Mouse (Mus musculus) B cell, adult 2 months (primary cell): ENCODE data around the gene Slc35a2.
A peak's percentile ranks its signal among the peaks of the same experiment; 100 is the strongest.

Experiments
- DNase-seq, 2 experiments: peaks; one replicate each; pipeline ENCODE4 v3.0.0; 2022

The Slc35a2 gene

GRCm38 (mm10) chrX:7883841-7884567 is at the start of gene Slc35a2:
Gene Slc35a2, plus strand, starts transcription at chrX:7884028.
- peak; percentile 76 to 77 for DNase-seq

- DNase-seq = no peak
Measured at GRCm38 (mm10) chrX:7837146-7837545, 46.7 kb upstream of the Slc35a2 start.

- DNase-seq = no peak
Measured at GRCm38 (mm10) chrX:7840842-7841162, 43.0 kb upstream of the Slc35a2 start.

- DNase-seq = peak; percentile 93 to 95
Measured at GRCm38 (mm10) chrX:7841163-7842162, 42.4 kb upstream of the Slc35a2 start, which contains the start of gene Otud5. Gene Otud5, plus strand, starts transcription at chrX:7841364.

GRCm38 (mm10) chrX:7842318-7842717 is 41.5 kb upstream of the Slc35a2 start:
- peak in 1 of 2 experiments; percentile 33 for DNase-seq

- no peak for DNase-seq
Measured at GRCm38 (mm10) chrX:7847845-7848244, 36.0 kb upstream of the Slc35a2 start.

- peak; percentile 64 to 67 for DNase-seq
Measured at GRCm38 (mm10) chrX:7854578-7854977, 29.2 kb upstream of the Slc35a2 start.

- no peak for DNase-seq
Measured at GRCm38 (mm10) chrX:7859191-7859753, 24.6 kb upstream of the Slc35a2 start.

- DNase-seq = no peak
Measured at GRCm38 (mm10) chrX:7863181-7863580, 20.6 kb upstream of the Slc35a2 start.

- peak; percentile 31 to 35 for DNase-seq
Measured at GRCm38 (mm10) chrX:7864551-7864950, 19.3 kb upstream of the Slc35a2 start.

- DNase-seq = peak; percentile 29 to 32
Measured at GRCm38 (mm10) chrX:7865343-7865742, 18.5 kb upstream of the Slc35a2 start.

GRCm38 (mm10) chrX:7865786-7866185 is 18.0 kb upstream of the Slc35a2 start:
- no peak for DNase-seq

GRCm38 (mm10) chrX:7867141-7867540 is 16.7 kb upstream of the Slc35a2 start:
- no peak for DNase-seq

- no peak for DNase-seq
Measured at GRCm38 (mm10) chrX:7868506-7868905, 15.3 kb upstream of the Slc35a2 start.

GRCm38 (mm10) chrX:7869826-7870225 is 14.0 kb upstream of the Slc35a2 start:
- no peak for DNase-seq

- peak; percentile 86 to 88 for DNase-seq
Measured at GRCm38 (mm10) chrX:7878007-7878419, 5.8 kb upstream of the Slc35a2 start, which contains the start of gene Pim2. Gene Pim2, plus strand, starts transcription at chrX:7878262.

- DNase-seq = peak; percentile 27 to 30
Measured at GRCm38 (mm10) chrX:7878495-7878894, 5.3 kb upstream of the Slc35a2 start.

GRCm38 (mm10) chrX:7879819-7880218 is 4.0 kb upstream of the Slc35a2 start:
- DNase-seq = peak; percentile 75

- peak; percentile 47 to 63 for DNase-seq
Measured at GRCm38 (mm10) chrX:7898211-7898610, 14.4 kb downstream of the Slc35a2 start.

GRCm38 (mm10) chrX:7898880-7899874 is 15.3 kb downstream of the Slc35a2 start, which contains the start of the genes Pqbp1 and Timm17b:
Gene Pqbp1, minus strand, starts transcription at chrX:7899269.
Gene Timm17b, plus strand, starts transcription at chrX:7899357.
- DNase-seq = peak; percentile 84 to 86

- DNase-seq = no peak
Measured at GRCm38 (mm10) chrX:7904441-7904840, 20.6 kb downstream of the Slc35a2 start.

- no peak for DNase-seq
Measured at GRCm38 (mm10) chrX:7907735-7908134, 23.9 kb downstream of the Slc35a2 start, which contains the start of gene Gm10491. Gene Gm10491, minus strand, starts transcription at chrX:7907835.
